ENCODE assay signal across 32 mouse cellular contexts in genomic region chr13:24001797-24002196, GRCm38 (mm10). TPM values are rescaled to one million over a fixed set of nuclear protein-coding genes. Genes with fewer than 3 reads are reported as not detected.
"Had no signal": no experiment of that assay in that cellular context is flagged by ENCODE, and none has a peak within 500 bp of the region (broad histone marks: within the 10 kb centered on the region; RNA-seq: fewer than 3 reads in every experiment).

No protein-coding gene starts in this region.

- H3K9me3 ChIP-seq: heart, embryonic 10.5 days; heart, embryonic 13.5 days; heart, embryonic 15.5 days; hindbrain, embryonic 13.5 days; hindbrain, embryonic 15.5 days; limb, embryonic 10.5 days; limb, embryonic 12.5 days; liver, embryonic 13.5 days; liver, embryonic 15.5 days had no signal

- H3K4me3 ChIP-seq: heart, embryonic 10.5 days; heart, embryonic 13.5 days; heart, embryonic 15.5 days; hindbrain, embryonic 13.5 days; hindbrain, embryonic 15.5 days; layer of hippocampus, adult 2 months; left cerebral cortex, adult 2 months; limb, embryonic 10.5 days; limb, embryonic 12.5 days; liver, embryonic 13.5 days; liver, embryonic 15.5 days had no signal

- H3K9ac ChIP-seq: heart, embryonic 13.5 days; heart, embryonic 15.5 days; hindbrain, embryonic 13.5 days; hindbrain, embryonic 15.5 days; limb, embryonic 12.5 days; liver, embryonic 13.5 days; liver, embryonic 15.5 days had no signal

- H3K36me3 ChIP-seq: heart, embryonic 10.5 days; heart, embryonic 13.5 days; heart, embryonic 15.5 days; hindbrain, embryonic 13.5 days; hindbrain, embryonic 15.5 days; limb, embryonic 10.5 days; limb, embryonic 12.5 days; liver, embryonic 13.5 days; liver, embryonic 15.5 days had no signal

- H3K27ac ChIP-seq: heart, embryonic 10.5 days; heart, embryonic 13.5 days; heart, embryonic 15.5 days; hindbrain, embryonic 13.5 days; hindbrain, embryonic 15.5 days; hindbrain, postnatal 0 days; layer of hippocampus, adult 2 months; left cerebral cortex, adult 2 months; limb, embryonic 10.5 days; limb, embryonic 12.5 days; liver, embryonic 13.5 days; liver, embryonic 15.5 days had no signal

- H3K27me3 ChIP-seq: hindbrain, embryonic 15.5 days had no signal

- H3K4me1 ChIP-seq: heart, embryonic 10.5 days; heart, embryonic 13.5 days; heart, embryonic 15.5 days; hindbrain, embryonic 13.5 days; hindbrain, embryonic 15.5 days; limb, embryonic 10.5 days; limb, embryonic 12.5 days had no signal

- ATAC-seq: hindbrain, postnatal 0 days; intestine, embryonic 16.5 days had no signal

- DNase-seq: gastrocnemius, postnatal 14 days; gastrocnemius, postnatal 36 days; heart, adult 18-20 months; heart, postnatal 14 days; heart, postnatal 36 days; kidney, adult 18-20 months; kidney, adult 8-10 months; kidney, postnatal 10 days; kidney, postnatal 25 days; kidney, postnatal 4 days; liver; liver, embryonic 13.5 days had no signal

RNA-seq across cellular contexts. Expression of gene Scgn, which starts 10.8 kb away (rescaled TPM):
- total RNA-seq: gastrocnemius, adult 18-20 months; gastrocnemius, adult 8-10 months; gastrocnemius, postnatal 14 days; gastrocnemius, postnatal 36 days; heart, adult 18-20 months; heart, adult 8-10 months; heart, postnatal 14 days; heart, postnatal 36 days; hematopoietic stem cell, adult 5-6 weeks had no signal
- polyA plus RNA-seq: gonadal fat pad, adult 2 months; heart, embryonic 13.5 days; heart, embryonic 15.5 days; heart, postnatal 0 days; kidney, embryonic 16.5 days; limb, embryonic 10.5 days; limb, embryonic 12.5 days; liver, embryonic 11.5 days; liver, embryonic 13.5 days; liver, embryonic 15.5 days had no signal
